Mouse (Mus musculus) intestine, embryonic 14.5 days (tissue): Measurements from ENCODE around the gene Notch2. TPM values are rescaled to one million over a fixed set of nuclear protein-coding genes. Genes with fewer than 3 reads are reported as not detected.

Source experiments
- ATAC-seq: fragments of 200-750 bp; cut with Nextera tagmentation; replicated peaks from 2 replicates; pipeline ENCODE4 v1.8.0; 2017; ENCODE audit warnings: low read depth, moderate number of reproducible peaks, moderate TSS enrichment, moderate library complexity; ENCODE audit not compliant: low FRiP score, low TSS enrichment
- DNase-seq: peaks from one replicate; pipeline ENCODE4 v3.0.0-alpha.2; 2018; ENCODE audit warnings: low spot score
- H3K27ac ChIP-seq: fragments of 300-500 bp; sonication (generic); 2 replicates; pipeline ENCODE4 v1.5.1; 2014; ENCODE audit warnings: low read depth, mild to moderate bottlenecking, control low read depth
- H3K27me3 ChIP-seq: fragments of 300-500 bp; sonication (generic); replicated peaks from 2 replicates; pipeline ENCODE4 v1.6.1; 2014; ENCODE audit warnings: low read length, control low read depth; ENCODE audit not compliant: control insufficient read depth, insufficient read depth
- H3K36me3 ChIP-seq: fragments of 300-500 bp; sonication (generic); 2 replicates; pipeline ENCODE4 v1.6.1; 2014; ENCODE audit warnings: low read length, control low read depth; ENCODE audit not compliant: control insufficient read depth, insufficient read depth
- H3K4me1 ChIP-seq: fragments of 300-500 bp; sonication (generic); replicated peaks from 2 replicates; pipeline ENCODE4 v1.6.1; 2014; ENCODE audit warnings: low read length, control low read depth, mixed read lengths; ENCODE audit not compliant: control insufficient read depth, insufficient read depth
- H3K4me2 ChIP-seq: fragments of 300-500 bp; sonication (generic); 2 replicates; pipeline ENCODE4 v1.6.1; 2014; ENCODE audit warnings: low read length
- H3K4me3 ChIP-seq: fragments of 300-500 bp; sonication (generic); 2 replicates; pipeline ENCODE4 v1.5.1; 2014; ENCODE audit warnings: low read depth, low read length, control low read depth, mixed read lengths
- H3K9ac ChIP-seq: fragments of 300-500 bp; sonication (generic); 2 replicates; pipeline ENCODE4 v1.6.1; 2014; ENCODE audit warnings: mild to moderate bottlenecking, low read length
- H3K9me3 ChIP-seq: fragments of 300-500 bp; sonication (generic); 2 replicates; pipeline ENCODE4 v1.6.1; 2016; ENCODE audit warnings: low read length, control low read depth; ENCODE audit not compliant: control insufficient read depth
- WGBS: fragments of 180-500 bp; shearing (Covaris S2); extraction: QIAGEN DNeasy Blood & Tissue Kit; methylation state at CpG from one replicate; pipeline ENCODE4 v1.1.7; 2014; 5-methylcytosine and 5-hydroxymethylcytosine counted together
- polyA plus RNA-seq: library from polyadenylated mRNA; unstranded; fragments of >200 nt; fragmentation: Nextera tagmentation; extraction: Ambion mirVana; gene quantifications from 2 replicates; pipeline ENCODE4 v1.2.1, GENCODE M21; 2014

Gene Notch2
- polyA plus RNA-seq, 1 experiment from 2014 or later, result 30.0 TPM

DNA sequence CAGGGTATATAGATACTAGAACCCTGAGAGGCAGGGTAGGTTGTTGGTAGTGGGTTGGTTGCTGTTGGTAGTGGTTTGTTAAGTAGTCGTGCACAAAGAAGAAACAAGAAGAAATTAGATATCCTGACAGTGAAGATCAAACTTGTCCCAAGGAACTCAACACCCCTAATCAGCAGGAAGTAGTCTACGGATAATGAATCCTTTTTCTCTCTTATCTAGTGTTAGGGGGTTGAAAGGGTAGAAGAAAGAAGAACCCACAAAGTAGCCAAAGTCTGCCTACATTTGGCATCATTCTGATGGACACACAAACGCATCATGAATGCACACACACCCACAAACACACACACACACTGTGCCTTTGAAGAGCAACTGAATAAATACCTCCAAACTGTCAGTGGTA is 9.1 kb upstream of the Notch2 start:
- DNase-seq, result no peak
- no peak overlapping the region for H3K9ac ChIP-seq
- no peak for ATAC-seq
- no peak overlapping the region for H3K4me2 ChIP-seq
- no peak overlapping the region for H3K27ac ChIP-seq
- no peaks in the 10 kb centered on the region for H3K9me3 ChIP-seq
- no peaks in the 10 kb centered on the region for H3K36me3 ChIP-seq
- WGBS, result 82% methylated on average over 3 of the region's 3 CpGs
- no peaks in the 10 kb centered on the region for H3K4me1 ChIP-seq
- H3K27me3 ChIP-seq, result no peaks in the 10 kb centered on the region
- H3K4me3 ChIP-seq, result no peak overlapping the region

DNA sequence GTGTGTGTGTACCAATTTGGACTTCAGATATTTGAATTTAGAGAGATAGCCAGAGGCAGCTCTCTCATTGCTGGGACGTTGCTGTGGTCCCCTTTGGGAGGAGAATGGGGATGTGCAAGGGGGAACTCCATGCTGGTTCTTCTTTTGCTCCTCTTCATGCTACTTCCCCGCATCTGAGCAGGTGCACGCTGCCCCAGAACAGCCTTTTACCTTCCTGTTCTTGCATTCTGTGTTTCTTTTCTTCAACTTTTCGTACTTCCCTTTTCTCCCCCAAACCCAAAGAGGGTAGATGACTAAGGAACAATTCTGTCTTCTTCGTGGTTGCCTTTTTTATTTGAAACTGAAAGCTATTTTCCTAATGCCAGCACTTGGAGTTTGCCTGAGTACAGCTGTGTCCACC is 8.0 kb upstream of the Notch2 start:
- 77% methylated on average over 5 of the region's 5 CpGs for WGBS
- H3K4me2 ChIP-seq, result no peak overlapping the region

DNA sequence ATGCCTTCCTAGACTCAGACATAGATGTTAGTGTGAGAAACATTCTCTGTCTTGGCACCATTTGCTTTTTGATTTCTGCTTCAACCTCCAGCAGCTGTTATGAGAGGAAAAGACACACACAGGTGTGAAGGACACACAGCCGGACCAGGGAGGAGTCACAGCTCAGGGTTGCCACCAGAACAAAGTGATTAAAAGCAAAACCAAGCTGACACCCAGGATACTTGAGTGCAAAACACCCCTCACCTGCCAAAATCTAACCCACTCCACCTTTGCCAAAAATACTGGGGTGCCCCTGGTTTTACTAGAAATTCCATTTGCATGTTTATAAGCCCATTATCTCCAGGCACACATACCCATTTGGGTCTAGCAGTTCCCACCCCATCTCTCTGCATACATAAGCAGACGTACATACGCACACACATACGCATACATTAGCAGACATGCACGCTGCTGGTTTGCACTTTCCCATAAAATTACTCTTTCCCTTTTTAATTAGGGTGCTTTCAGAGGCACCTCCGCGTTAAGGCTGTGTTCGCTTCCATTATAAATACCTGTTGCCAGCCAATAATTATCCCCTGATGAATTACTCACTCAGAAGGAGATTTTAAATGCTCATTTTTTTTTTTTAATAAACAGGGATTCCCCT is 7.2 kb upstream of the Notch2 start:
- H3K9me3 ChIP-seq, result no peaks in the 10 kb centered on the region
- no peak overlapping the region for H3K27ac ChIP-seq
- 84% methylated on average over 8 of the region's 8 CpGs for WGBS
- H3K27me3 ChIP-seq, result no peaks in the 10 kb centered on the region
- H3K9ac ChIP-seq, result no peak overlapping the region
- no peaks in the 10 kb centered on the region for H3K36me3 ChIP-seq
- H3K4me3 ChIP-seq, result no peak overlapping the region
- no peak for ATAC-seq
- no peaks in the 10 kb centered on the region for H3K4me1 ChIP-seq
- no peak for DNase-seq
- H3K4me2 ChIP-seq, result no peak overlapping the region

More for the DNA sequence above, 8.0 kb upstream of the Notch2 start:
- DNase-seq (no peak), ATAC-seq (no peak)
- Histone ChIP-seq H3K4me1 (no peaks in the 10 kb centered on the region), H3K27ac (no peak overlapping the region), H3K9me3 (no peaks in the 10 kb centered on the region), H3K9ac (no peak overlapping the region), H3K27me3 (no peaks in the 10 kb centered on the region), H3K4me3 (no peak overlapping the region), H3K36me3 (no peaks in the 10 kb centered on the region)

DNA sequence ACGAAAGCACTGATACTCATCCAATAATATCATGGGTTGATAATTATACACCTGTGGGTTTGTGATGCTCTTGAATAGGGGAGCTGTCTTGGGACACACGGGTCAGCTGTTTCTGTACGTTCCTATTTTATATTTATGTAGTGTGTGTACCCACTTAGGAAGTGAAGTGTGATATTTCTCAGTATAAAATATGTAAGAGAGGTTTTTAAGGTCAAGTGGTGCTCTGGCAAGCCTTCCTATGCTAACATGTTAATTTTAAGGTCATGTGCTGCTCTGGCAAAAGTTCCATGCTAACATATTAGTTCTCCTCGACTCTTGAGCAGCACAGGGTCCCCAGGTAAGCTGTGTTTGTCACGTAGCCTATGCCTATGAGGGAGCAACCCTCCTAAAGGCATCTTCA is 6.4 kb upstream of the Notch2 start:
- ATAC-seq, result no peak
- H3K4me2 ChIP-seq, result no peak overlapping the region
- no peaks in the 10 kb centered on the region for H3K4me1 ChIP-seq
- no peak overlapping the region for H3K4me3 ChIP-seq
- H3K9ac ChIP-seq, result no peak overlapping the region
- no peaks in the 10 kb centered on the region for H3K36me3 ChIP-seq
- H3K27me3 ChIP-seq, result no peaks in the 10 kb centered on the region
- H3K9me3 ChIP-seq, result no peaks in the 10 kb centered on the region
- 78% methylated on average over 5 of the region's 5 CpGs for WGBS
- DNase-seq, result no peak
- H3K27ac ChIP-seq, result no peak overlapping the region

DNA sequence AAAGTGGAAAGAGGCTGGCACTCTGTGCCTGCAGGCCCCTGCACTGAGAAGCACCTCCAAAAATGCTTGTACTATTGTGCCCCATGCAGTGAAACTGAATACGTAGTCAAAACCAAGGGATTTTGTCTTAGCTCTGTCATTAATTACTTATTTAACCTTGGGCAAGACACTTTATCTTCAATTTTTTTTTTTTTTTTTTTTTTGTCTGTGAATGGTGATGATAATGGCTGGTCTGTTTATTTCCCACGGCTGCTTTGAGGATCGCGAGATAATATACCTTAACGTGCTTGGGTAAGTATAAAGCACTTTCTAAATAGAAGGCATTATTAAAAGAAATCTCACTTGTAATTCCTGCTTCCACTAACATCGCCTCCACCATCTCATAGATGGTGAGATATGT is 5.2 kb upstream of the Notch2 start:
- DNase-seq (no peak), ATAC-seq (no peak)
- 76% methylated on average over 6 of the region's 6 CpGs for WGBS
- no peak overlapping the region for H3K4me2 ChIP-seq
- no peaks in the 10 kb centered on the region for H3K27me3 ChIP-seq
- H3K9me3 ChIP-seq, result no peaks in the 10 kb centered on the region
- no peak overlapping the region for H3K4me3 ChIP-seq
- no peaks in the 10 kb centered on the region for H3K4me1 ChIP-seq
- no peak overlapping the region for H3K9ac ChIP-seq
- H3K27ac ChIP-seq, result no peak overlapping the region
- no peaks in the 10 kb centered on the region for H3K36me3 ChIP-seq

DNA sequence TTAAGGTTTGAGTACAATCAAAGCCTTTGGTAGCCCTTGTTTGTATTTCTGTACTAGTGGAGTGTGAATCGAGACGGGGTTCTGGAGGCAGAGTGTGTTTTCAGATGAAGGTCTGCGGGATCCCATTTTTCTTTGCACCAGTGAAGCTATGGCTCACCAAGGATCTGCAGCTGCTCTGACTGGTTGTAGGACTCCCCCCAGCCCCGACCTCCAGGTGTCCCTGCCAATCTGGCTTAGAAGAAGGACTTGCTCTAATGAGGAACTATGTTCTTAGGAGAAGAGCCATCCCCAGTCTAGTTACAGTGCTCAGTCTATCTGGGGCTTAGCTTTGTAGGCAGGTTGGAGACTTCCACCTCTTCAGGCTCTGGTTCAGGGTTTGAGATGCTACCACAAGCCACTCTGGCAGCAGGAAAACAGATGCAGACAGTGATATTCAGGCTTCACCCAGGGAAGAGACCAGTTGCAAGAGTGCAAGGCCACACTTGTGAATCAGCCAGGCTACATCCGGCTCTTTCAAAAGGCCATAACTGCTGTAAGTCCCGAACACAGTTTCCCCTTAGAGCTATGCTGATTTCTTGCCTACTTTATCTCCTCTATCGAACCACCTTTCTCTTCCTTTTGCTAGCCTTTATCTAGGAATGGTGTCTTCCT is 4.0 kb upstream of the Notch2 start:
- Histone ChIP-seq H3K9me3 (no peaks in the 10 kb centered on the region), H3K27me3 (no peaks in the 10 kb centered on the region), H3K4me3 (no peak overlapping the region), H3K4me1 (no peaks in the 10 kb centered on the region), H3K27ac (no peak overlapping the region), H3K9ac (no peak overlapping the region), H3K4me2 (no peak overlapping the region), H3K36me3 (no peaks in the 10 kb centered on the region)
- no peak for DNase-seq
- 66% methylated on average over 7 of the region's 7 CpGs for WGBS
- no peak for ATAC-seq

DNA sequence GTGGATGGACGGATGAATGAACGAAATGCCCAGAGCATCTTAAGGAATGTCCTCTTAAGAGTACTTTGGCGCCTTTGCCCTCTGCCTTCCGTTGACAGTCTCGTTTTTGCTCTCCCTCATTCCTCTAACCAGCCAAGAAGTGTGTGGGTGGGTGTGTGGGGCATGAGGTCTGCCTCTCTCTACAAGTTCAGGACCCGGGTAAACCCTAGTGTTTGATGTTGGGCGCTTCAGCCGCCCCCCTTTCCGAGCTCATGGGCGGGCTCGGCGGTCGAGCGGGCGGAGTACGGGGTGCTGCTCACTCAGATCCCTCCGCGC is 284 bp upstream of the Notch2 start:
- Histone ChIP-seq H3K9me3 (no peaks in the 10 kb centered on the region), H3K4me2 (peak overlapping the region; percentile 69), H3K27me3 (no peaks in the 10 kb centered on the region), H3K4me1 (peaks cover 29% of the 10 kb centered on the region), H3K36me3 (no peaks in the 10 kb centered on the region), H3K9ac (peak overlapping the region; percentile 41), H3K27ac (no peak overlapping the region), H3K4me3 (peak overlapping the region; percentile 71)
- under 1% methylated on average over 18 of the region's 18 CpGs for WGBS
- ATAC-seq (peak; percentile 86; the same call in 1 of the 2 replicates), DNase-seq (no peak)

DNA sequence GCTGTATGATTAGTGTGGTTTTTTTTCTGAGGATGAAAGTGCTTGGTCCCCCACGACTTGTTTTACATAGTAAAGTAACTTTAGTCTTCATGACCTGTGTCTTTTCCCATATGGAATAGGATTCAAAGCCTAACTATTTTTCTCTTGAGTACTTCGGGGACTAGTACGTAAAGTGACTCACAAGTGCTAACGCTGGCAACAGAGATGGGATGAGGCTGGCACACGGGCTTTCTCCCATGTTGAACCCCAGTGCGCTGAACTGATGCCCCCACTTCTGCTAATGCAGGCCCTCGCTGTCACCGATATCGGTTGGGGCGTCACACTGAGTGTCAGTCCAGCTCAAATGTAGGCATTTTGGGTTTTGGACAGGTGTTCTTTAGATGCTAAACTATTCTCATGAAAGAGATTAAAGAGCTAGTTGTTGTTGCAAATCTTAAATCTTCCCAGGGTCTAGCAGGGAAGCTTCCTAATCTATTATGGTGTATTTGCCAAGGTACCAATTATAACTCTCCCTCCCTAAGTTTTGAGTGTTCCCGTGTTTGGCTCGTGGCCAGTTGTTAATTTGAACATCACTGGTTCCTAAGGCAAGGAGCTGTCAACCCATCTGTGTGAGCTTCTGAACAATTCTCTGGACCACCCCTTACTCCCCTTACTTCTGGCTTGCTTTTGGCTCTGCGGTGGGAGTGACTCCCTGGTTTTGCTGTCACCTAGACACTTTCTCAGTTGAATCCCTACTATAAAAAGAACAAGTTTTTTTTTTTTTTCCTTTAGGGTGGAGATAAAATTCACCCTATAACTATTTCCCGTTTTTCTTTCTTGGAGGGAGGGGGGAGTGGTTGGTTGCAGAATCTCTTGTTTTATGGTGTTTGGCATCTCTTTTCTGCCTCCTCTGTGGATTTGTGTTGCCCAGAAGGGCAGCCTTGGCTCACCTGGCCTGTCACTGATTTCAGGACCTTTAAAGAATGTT is 2.2 kb downstream of the Notch2 start:
- no peak for ATAC-seq
- H3K36me3 ChIP-seq, result no peaks in the 10 kb centered on the region
- peak overlapping the region; percentile 71 for H3K4me3 ChIP-seq
- peak overlapping the region; percentile 69 for H3K4me2 ChIP-seq
- H3K9me3 ChIP-seq, result no peaks in the 10 kb centered on the region
- H3K27me3 ChIP-seq, result no peaks in the 10 kb centered on the region
- DNase-seq, result no peak
- no peak overlapping the region for H3K27ac ChIP-seq
- 68% methylated on average over 14 of the region's 14 CpGs for WGBS
- H3K9ac ChIP-seq, result no peak overlapping the region
- H3K4me1 ChIP-seq, result peaks cover 46% of the 10 kb centered on the region
